Mouse (Mus musculus) MEL (cell line): ENCODE data around the gene Adora3.

Source experiments
- CTCF ChIP-seq, 3 experiments: IDR thresholded peaks in 2 of 3; conservative IDR thresholded peaks in 1 of 3; 2 replicates each; pipeline ENCODE4 v1.5.1; 2011 to 2012; ENCODE audit warnings: low read length in 3 of 3, low read depth in 2 of 3, mild to moderate bottlenecking in 2 of 3, improper control_type of control experiment in 1 of 3, inconsistent platforms in 1 of 3, mixed read lengths in 1 of 3, moderate library complexity in 1 of 3; ENCODE audit not compliant: control insufficient read depth in 1 of 3, insufficient read depth in 1 of 3, poor library complexity in 1 of 3, severe bottlenecking in 1 of 3
- EP300 ChIP-seq, 2 experiments: IDR thresholded peaks; 2 replicates each; pipeline ENCODE4 v1.6.1; 2011; ENCODE audit warnings: improper control_type of control experiment in 2 of 2, low read length in 2 of 2, low read depth in 1 of 2, mild to moderate bottlenecking in 1 of 2
- MAZ ChIP-seq: IDR thresholded peaks from 2 replicates; pipeline ENCODE4 v1.6.1; 2012; ENCODE audit warnings: low read depth, mild to moderate bottlenecking, inconsistent platforms, low read length, improper control_type of control experiment
- POLR2A ChIP-seq, 2 experiments: IDR thresholded peaks; 2 replicates each; pipeline ENCODE4 v1.6.1; 2011 to 2012; ENCODE audit warnings: low read length in 2 of 2, mild to moderate bottlenecking in 2 of 2, control low read depth in 1 of 2, improper control_type of control experiment in 1 of 2, low read depth in 1 of 2, moderate library complexity in 1 of 2; ENCODE audit not compliant: control insufficient read depth in 1 of 2, insufficient read depth in 1 of 2, poor library complexity in 1 of 2
- POLR2AphosphoS2 ChIP-seq: IDR thresholded peaks from 2 replicates; pipeline ENCODE4 v1.6.1; 2011; ENCODE audit warnings: low read length, improper control_type of control experiment
- RAD21 ChIP-seq: IDR thresholded peaks from 2 replicates; pipeline ENCODE4 v1.6.1; 2011; ENCODE audit warnings: mild to moderate bottlenecking, low read depth, low read length, improper control_type of control experiment
- ZKSCAN1 ChIP-seq: IDR thresholded peaks from 2 replicates; pipeline ENCODE4 v1.6.1; 2012; ENCODE audit warnings: low read depth, mild to moderate bottlenecking, inconsistent platforms, low read length, improper control_type of control experiment, moderate library complexity
- ZMIZ1 ChIP-seq: IDR thresholded peaks from 2 replicates; pipeline ENCODE4 v1.6.1; 2012; ENCODE audit warnings: low read depth, mild to moderate bottlenecking, inconsistent platforms, low read length, improper control_type of control experiment, moderate library complexity

- TF ChIP-seq ZMIZ1 (no peak), ZKSCAN1 (no peak), EP300 (IDR thresholded peaks at IDR 0.05; ENCODE audit: low read depth in 1 of 2, low read length in 2 of 2) (no peak), MAZ (no peak), POLR2AphosphoS2 (no peak), POLR2A (IDR thresholded peaks at IDR 0.05; ENCODE audit: control insufficient read depth in 1 of 2, insufficient read depth in 1 of 2, low read depth in 1 of 2, low read length in 2 of 2, poor library complexity in 1 of 2) (no peak), RAD21 (no peak), CTCF (IDR thresholded peaks at IDR 0.05 in 2 of 3, conservative IDR thresholded peaks at IDR 0.05 in 1 of 3; ENCODE audit: control insufficient read depth in 1 of 3, insufficient read depth in 1 of 3, low read depth in 2 of 3, low read length in 3 of 3, poor library complexity in 1 of 3, severe bottlenecking in 1 of 3) (no peak)
Observed at GRCm38 (mm10) chr3:105878751-105879150, 8.1 kb downstream of the Adora3 start.
